Mouse (Mus musculus) ES-E14 (cell line): ENCODE results near the gene Fsd2.

Experiments used
- CHD2 ChIP-seq: IDR thresholded peaks from 2 replicates; pipeline ENCODE4 v1.6.1; 2014; ENCODE audit warnings: mild to moderate bottlenecking, low read depth, low read length, inconsistent platforms
- HCFC1 ChIP-seq: IDR thresholded peaks from 2 replicates; pipeline ENCODE4 v1.6.1; 2012; ENCODE audit warnings: low read length, inconsistent platforms, borderline replicate concordance; ENCODE audit not compliant: insufficient read depth

- no peak for TF ChIP-seq CHD2
- no peak for TF ChIP-seq HCFC1
Observed at GRCm38 (mm10) chr7:81493331-81494021, 73.3 kb downstream of the Fsd2 start, which contains the start of gene Ap3b2.
